Mouse (Mus musculus): ENCODE measurements at regions not wholly inside any gene's neighbourhood (a gene's known extent, or its start where the extent isn't known, plus 50 kb on each side); places are given as distances from the start of the nearest gene placed in this dataset.

GRCm38 (mm10) chr9:61812315-61812714 is 102.0 kb downstream of the Rplp1 start:
- no peaks in the 10 kb centered on the region for H3K36me3 ChIP-seq
- H3K4me3 ChIP-seq, result no peak overlapping the region
- H3K27ac ChIP-seq (replicated peaks), result no peak overlapping the region
- DNase-seq (ENCODE audit: low spot score), result no peak
- 86% methylated on average over 9 of the region's 9 CpGs for WGBS
- H3K27me3 ChIP-seq (ENCODE audit: low read depth, poor library complexity, severe bottlenecking), result peaks cover 45% of the 10 kb centered on the region
- peaks cover 30% of the 10 kb centered on the region for H3K4me1 ChIP-seq
- H3K9me3 ChIP-seq (replicated peaks), result no peaks in the 10 kb centered on the region

GRCm38 (mm10) chr9:61810456-61810855 is 103.9 kb downstream of the Rplp1 start:
- Histone ChIP-seq H3K4me3 (no peak overlapping the region), H3K36me3 (no peaks in the 10 kb centered on the region), H3K27ac (replicated peaks) (no peak overlapping the region), H3K4me1 (peaks cover 22% of the 10 kb centered on the region), H3K27me3 (ENCODE audit: low read depth, poor library complexity, severe bottlenecking) (peaks cover 50% of the 10 kb centered on the region), H3K9me3 (replicated peaks) (no peaks in the 10 kb centered on the region)
- no peak for DNase-seq (ENCODE audit: low spot score)
- WGBS, result 91% methylated on average over 4 of the region's 4 CpGs

GRCm38 (mm10) chr9:61808351-61809225 is 105.8 kb downstream of the Rplp1 start:
- WGBS, result 69% methylated on average over 12 of the region's 12 CpGs
- H3K27me3 ChIP-seq (ENCODE audit: low read depth, poor library complexity, severe bottlenecking), result peaks cover 46% of the 10 kb centered on the region
- H3K36me3 ChIP-seq, result no peaks in the 10 kb centered on the region
- DNase-seq (ENCODE audit: low spot score), result peak; percentile 27
- no peaks in the 10 kb centered on the region for H3K9me3 ChIP-seq (replicated peaks)
- H3K27ac ChIP-seq (replicated peaks), result 0 out of 2 replicates have a peak overlapping the region, but pooled peaks have one; percentile 38
- peaks cover 32% of the 10 kb centered on the region for H3K4me1 ChIP-seq
- no peak overlapping the region for H3K4me3 ChIP-seq

- 90% methylated on average over 2 of the region's 2 CpGs for WGBS
- DNase-seq (ENCODE audit: low spot score), result no peak
- H3K27ac ChIP-seq (replicated peaks), result no peak overlapping the region
- peaks cover 48% of the 10 kb centered on the region for H3K27me3 ChIP-seq (ENCODE audit: low read depth, poor library complexity, severe bottlenecking)
- peaks cover 39% of the 10 kb centered on the region for H3K4me1 ChIP-seq
- no peaks in the 10 kb centered on the region for H3K9me3 ChIP-seq (replicated peaks)
- no peaks in the 10 kb centered on the region for H3K36me3 ChIP-seq
- H3K4me3 ChIP-seq, result no peak overlapping the region
Observed at GRCm38 (mm10) chr9:61805971-61806370, 108.4 kb downstream of the Rplp1 start.

- Histone ChIP-seq H3K9me3 (replicated peaks) (no peaks in the 10 kb centered on the region), H3K4me3 (no peak overlapping the region), H3K36me3 (no peaks in the 10 kb centered on the region), H3K27ac (replicated peaks) (peak overlapping the region; percentile 39), H3K4me1 (peaks cover 30% of the 10 kb centered on the region), H3K27me3 (ENCODE audit: low read depth, poor library complexity, severe bottlenecking) (peaks cover 38% of the 10 kb centered on the region)
- DNase-seq (ENCODE audit: low spot score), result peak; percentile 26
- 56% methylated on average over 3 of the region's 3 CpGs for WGBS
Observed at GRCm38 (mm10) chr9:61803555-61803954, 110.8 kb downstream of the Rplp1 start.

DNA sequence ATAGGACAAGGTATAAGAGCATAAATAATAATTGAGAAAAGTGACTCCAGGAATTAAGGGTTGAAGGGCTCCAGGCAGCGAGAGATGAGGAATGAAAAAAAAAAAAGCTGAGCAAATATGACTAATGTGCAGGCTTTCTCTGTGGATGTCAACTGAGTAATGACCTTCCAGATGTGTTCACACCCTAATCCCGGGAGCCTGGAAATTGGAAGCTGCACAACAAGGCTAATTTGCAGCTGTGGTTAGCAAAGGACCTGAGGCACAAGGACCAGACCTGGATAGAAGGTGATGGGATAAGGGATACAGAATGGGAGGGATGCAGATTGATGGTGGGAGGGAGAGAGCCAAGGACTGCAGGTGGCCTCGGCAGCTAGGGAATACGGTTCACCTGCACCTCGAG is 111.6 kb downstream of the Rplp1 start:
- Histone ChIP-seq H3K27me3 (ENCODE audit: low read depth, poor library complexity, severe bottlenecking) (peaks cover 38% of the 10 kb centered on the region), H3K4me1 (peaks cover 22% of the 10 kb centered on the region), H3K36me3 (no peaks in the 10 kb centered on the region), H3K27ac (replicated peaks) (no peak overlapping the region), H3K9me3 (replicated peaks) (no peaks in the 10 kb centered on the region), H3K4me3 (no peak overlapping the region)
- 84% methylated on average over 5 of the region's 5 CpGs for WGBS
- no peak for DNase-seq (ENCODE audit: low spot score)

- WGBS, result 75% methylated on average over 1 of the region's 1 CpGs
- Histone ChIP-seq H3K4me1 (peaks cover 16% of the 10 kb centered on the region), H3K27me3 (ENCODE audit: low read depth, poor library complexity, severe bottlenecking) (peaks cover 13% of the 10 kb centered on the region; the same call in 1 of the 2 replicates), H3K9me3 (replicated peaks) (no peaks in the 10 kb centered on the region), H3K36me3 (no peaks in the 10 kb centered on the region), H3K27ac (replicated peaks) (no peak overlapping the region), H3K4me3 (no peak overlapping the region)
- no peak for DNase-seq (ENCODE audit: low spot score)
Observed at GRCm38 (mm10) chr9:61799535-61799934, 114.8 kb downstream of the Rplp1 start.

DNA sequence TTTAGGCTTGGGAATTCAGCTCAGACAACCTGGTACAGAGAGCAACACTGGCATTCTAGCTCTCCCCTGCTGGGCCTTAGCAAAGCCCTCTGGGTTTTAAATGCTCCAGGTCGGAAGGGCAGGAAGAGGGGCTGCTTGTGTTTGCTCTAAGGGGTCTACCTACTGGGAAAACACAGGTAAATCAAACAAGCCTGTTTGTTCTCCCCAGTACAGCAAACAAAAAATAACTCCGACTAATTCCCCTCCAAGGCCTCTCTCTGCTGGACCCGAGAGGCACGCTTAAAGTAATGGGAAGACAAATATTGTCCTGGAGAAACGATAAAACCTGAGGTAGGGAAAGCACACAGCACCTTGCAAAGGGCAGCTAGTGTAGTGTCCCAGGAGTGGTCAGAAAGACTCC is 118.4 kb downstream of the Rplp1 start:
- no peak for DNase-seq (ENCODE audit: low spot score)
- 57% methylated on average over 5 of the region's 5 CpGs for WGBS

GRCm38 (mm10) chr9:61791435-61792064 is 122.8 kb downstream of the Rplp1 start:
- WGBS, result 77% methylated on average over 11 of the region's 11 CpGs
- no peak for DNase-seq (ENCODE audit: low spot score)
- H3K9me3 ChIP-seq (replicated peaks), result peaks cover 17% of the 10 kb centered on the region; the same call in 1 of the 2 replicates

More for the DNA sequence above, 118.4 kb downstream of the Rplp1 start:
- Histone ChIP-seq H3K27me3 (ENCODE audit: low read depth, poor library complexity, severe bottlenecking) (peaks cover 4% of the 10 kb centered on the region; the same call in 1 of the 2 replicates), H3K27ac (replicated peaks) (no peak overlapping the region), H3K9me3 (replicated peaks) (peaks cover 17% of the 10 kb centered on the region; the same call in 1 of the 2 replicates), H3K36me3 (no peaks in the 10 kb centered on the region), H3K4me3 (no peak overlapping the region), H3K4me1 (no peaks in the 10 kb centered on the region)

DNA sequence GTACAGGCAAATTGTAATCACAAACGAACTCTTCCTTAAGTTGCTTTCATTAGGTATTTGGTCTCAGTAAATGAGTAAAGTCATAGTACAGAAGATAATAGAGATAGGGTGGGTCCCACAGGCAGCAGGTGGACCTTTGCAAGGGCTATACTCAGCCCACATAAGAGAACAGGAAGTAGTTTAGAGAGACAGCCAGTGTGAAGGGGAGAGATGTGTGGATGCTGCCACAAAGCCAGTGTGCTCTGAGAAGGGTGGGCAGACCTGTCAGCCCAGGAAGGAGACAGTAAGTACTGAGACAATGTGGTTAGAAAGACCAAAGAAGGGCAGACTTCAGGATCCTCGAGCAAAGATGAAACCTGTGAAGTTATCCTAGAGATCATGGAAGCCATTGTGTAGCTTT is 123.5 kb downstream of the Rplp1 start:
- Histone ChIP-seq H3K4me1 (no peaks in the 10 kb centered on the region), H3K27ac (replicated peaks) (no peak overlapping the region), H3K36me3 (no peaks in the 10 kb centered on the region), H3K9me3 (replicated peaks) (peaks cover 17% of the 10 kb centered on the region; the same call in 1 of the 2 replicates), H3K4me3 (no peak overlapping the region), H3K27me3 (ENCODE audit: low read depth, poor library complexity, severe bottlenecking) (no peaks in the 10 kb centered on the region)
- DNase-seq (ENCODE audit: low spot score), result no peak
- 83% methylated on average over 2 of the region's 2 CpGs for WGBS

More at GRCm38 (mm10) chr9:61791435-61792064, 122.8 kb downstream of the Rplp1 start:
- H3K4me1 ChIP-seq, result no peaks in the 10 kb centered on the region
- H3K27me3 ChIP-seq (ENCODE audit: low read depth, poor library complexity, severe bottlenecking), result no peaks in the 10 kb centered on the region
- no peak overlapping the region for H3K4me3 ChIP-seq
- H3K36me3 ChIP-seq, result no peaks in the 10 kb centered on the region
- no peak overlapping the region for H3K27ac ChIP-seq (replicated peaks)

DNA sequence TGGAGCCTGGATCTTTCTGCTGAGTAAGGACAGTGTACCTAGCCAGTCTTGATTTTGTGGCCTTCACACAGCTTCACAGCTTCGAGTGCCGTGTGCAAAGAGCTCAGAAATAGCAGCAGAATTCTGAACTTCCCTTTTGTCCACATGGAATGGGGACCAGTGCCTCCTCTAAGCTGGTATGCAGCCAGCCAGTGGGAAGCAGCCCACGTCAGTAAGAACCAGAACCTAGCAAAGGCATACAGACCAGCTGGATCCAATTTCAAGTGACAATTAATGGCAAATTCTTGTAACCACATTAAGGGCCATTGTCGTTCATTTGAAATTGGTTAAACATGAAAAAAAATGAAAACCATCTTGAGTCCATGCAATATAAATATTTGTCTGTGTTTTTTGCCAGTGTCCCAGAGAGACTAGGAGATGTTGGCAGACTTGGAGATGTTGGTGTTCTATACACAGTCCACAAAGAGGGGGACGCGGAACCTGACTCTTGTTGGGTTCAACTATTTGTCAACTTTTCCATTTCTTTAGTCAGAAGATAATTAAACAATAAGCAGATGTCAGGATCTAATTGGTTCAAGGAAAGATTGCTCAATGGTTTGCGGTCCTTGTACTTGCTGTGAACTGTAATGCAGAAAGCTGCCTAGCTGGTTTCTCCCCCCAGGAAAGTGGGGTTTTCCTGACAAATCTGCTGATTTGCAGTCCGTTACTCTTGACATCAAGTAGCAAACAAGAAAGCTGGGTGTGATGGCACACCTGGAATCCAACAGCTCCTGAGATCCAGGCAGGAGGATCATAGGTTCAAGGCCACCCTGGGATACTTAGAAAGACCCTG is 125.1 kb downstream of the Rplp1 start:
- 82% methylated on average over 8 of the region's 8 CpGs for WGBS
- Histone ChIP-seq H3K27me3 (ENCODE audit: low read depth, poor library complexity, severe bottlenecking) (no peaks in the 10 kb centered on the region), H3K4me1 (no peaks in the 10 kb centered on the region), H3K9me3 (replicated peaks) (peaks cover 17% of the 10 kb centered on the region; the same call in 1 of the 2 replicates), H3K36me3 (no peaks in the 10 kb centered on the region), H3K4me3 (no peak overlapping the region), H3K27ac (replicated peaks) (no peak overlapping the region)
- DNase-seq (ENCODE audit: low spot score), result no peak

GRCm38 (mm10) chr9:61781469-61781868 is 132.9 kb downstream of the Rplp1 start:
- Histone ChIP-seq H3K27ac (replicated peaks) (no peak overlapping the region), H3K36me3 (no peaks in the 10 kb centered on the region), H3K9me3 (replicated peaks) (no peaks in the 10 kb centered on the region), H3K27me3 (ENCODE audit: low read depth, poor library complexity, severe bottlenecking) (no peaks in the 10 kb centered on the region; the same call in 1 of the 2 replicates), H3K4me1 (no peaks in the 10 kb centered on the region), H3K4me3 (no peak overlapping the region)
- DNase-seq (ENCODE audit: low spot score), result no peak
- WGBS, result 89% methylated on average over 8 of the region's 8 CpGs
